Mouse (Mus musculus): ENCODE data around the gene Col5a2.

GRCm38 (mm10) chr1:45523601-45524000 lies 20.5 kb upstream of the Col5a2 start:
- TF ChIP-seq CTCF (IDR thresholded peaks at IDR 0.05; ENCODE audit: low read depth) (no peak), EP300 (IDR thresholded peaks at IDR 0.05; ENCODE audit: low read depth) (no peak)

Data from heart, postnatal 0 days (tissue).